Mouse (Mus musculus): ENCODE data around the gene Ldlr.
"Not testable (repeated sequence)": the region's sequence is repeated elsewhere in the genome, so short reads cannot be mapped to it uniquely, and the experiment has no call there.

The Ldlr gene

DNA sequence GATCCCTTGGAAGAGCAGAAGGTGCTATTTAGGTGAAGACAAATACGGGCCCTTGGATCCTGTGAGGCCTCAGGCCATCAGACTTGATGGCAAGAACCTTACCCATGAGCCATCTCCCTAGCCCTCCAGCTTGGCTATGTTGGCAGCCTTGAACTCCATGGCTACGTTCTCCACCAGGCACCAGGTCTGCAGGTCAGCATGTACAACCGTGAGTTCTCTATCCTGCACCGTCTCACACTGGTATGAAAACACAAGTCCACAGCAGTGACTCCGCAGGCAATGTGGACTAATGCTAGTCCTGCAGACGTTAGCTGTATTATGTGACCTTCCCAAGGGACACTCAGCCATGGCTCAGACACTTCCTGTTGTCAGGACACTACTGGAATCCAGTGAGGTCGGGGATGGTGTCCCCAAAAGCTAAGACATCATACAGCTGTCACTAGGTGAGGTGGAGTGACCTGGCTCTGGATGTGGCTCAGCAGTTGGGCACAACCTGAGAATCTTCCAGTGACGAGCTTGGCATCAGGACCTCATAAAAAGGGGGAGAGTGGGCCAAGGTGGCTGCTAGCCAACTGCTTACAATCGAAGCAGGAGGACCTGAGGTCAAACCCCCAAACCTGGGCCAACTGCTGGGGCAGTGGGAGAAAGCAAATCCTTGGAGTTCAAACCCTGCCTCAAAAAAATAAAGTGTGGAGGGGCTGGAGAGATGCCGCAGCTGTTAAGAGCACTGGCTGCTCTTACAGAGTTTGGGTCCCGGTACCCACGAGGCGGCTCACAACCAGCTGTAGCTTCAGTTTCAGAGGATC, 31.4 kb downstream of the Ldlr start:
- no peak for DNase-seq (ENCODE audit: low read depth, low spot score)

DNA sequence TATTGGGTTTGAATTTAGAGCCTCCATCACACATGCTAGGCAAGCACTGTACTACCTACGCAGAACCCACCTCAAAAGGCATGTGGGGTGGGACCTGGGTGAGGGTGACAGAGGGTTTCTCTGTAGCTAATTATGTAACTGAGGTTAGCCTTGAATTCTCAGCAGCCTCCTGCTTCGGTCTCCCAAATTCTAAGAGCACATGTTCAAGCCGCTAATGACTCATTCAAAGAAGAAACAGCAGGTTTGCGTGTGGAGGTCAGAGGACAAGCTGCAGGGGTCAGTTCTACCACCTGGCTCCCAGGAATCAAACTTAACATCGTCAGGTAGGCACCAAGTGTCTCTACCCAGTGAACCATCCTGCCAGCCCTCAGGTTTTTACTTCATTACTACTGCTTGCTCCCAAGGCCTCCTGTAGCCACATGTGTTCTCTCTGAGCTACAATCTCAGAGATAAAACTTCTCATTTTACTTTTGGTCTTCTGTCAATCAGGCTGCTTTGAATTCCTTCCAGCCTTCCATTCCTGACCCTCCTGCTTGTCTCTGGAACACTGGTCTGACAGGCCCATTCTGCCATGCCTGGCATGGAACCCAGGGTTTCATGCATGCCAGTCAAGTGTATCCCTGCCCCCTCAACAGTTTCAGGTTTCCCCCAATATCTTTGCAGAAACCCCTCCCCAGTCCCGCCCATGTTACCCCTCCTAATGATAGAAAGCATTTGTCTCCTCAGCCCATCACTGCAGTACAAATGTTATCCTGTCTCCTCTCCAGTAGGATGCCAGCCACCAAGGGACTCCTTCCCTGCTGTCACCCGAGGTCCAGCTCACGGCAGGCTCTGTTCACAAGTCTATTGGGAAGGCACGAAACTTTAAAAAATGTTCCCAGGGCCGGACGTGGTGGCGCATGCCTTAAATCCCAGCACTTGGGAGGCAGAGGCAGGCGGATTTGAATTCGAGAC, 35.6 kb downstream of the Ldlr start:
- no peak for DNase-seq (ENCODE audit: low read depth, low spot score)

DNA sequence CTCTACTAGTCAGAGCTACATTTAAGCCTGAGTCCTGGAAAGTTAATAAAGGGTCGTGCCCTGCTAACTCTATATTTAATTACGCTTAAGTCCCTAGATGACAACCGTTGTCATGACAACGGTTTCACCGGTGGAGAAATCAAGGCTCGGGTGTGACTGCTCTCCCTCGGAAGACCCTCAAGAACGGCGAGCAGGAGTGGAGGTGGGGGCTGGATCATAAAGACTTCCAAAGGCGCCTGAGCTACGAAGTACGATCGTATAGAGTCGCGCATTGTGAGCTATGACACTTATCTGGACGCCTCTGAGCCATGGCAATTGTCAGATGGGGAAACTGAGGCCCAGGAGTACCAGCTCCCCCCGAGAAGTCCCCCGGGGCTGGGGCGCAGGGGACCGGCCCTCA, 36.4 kb downstream of the Ldlr start:
- no peak for DNase-seq (ENCODE audit: low read depth, low spot score)

DNA sequence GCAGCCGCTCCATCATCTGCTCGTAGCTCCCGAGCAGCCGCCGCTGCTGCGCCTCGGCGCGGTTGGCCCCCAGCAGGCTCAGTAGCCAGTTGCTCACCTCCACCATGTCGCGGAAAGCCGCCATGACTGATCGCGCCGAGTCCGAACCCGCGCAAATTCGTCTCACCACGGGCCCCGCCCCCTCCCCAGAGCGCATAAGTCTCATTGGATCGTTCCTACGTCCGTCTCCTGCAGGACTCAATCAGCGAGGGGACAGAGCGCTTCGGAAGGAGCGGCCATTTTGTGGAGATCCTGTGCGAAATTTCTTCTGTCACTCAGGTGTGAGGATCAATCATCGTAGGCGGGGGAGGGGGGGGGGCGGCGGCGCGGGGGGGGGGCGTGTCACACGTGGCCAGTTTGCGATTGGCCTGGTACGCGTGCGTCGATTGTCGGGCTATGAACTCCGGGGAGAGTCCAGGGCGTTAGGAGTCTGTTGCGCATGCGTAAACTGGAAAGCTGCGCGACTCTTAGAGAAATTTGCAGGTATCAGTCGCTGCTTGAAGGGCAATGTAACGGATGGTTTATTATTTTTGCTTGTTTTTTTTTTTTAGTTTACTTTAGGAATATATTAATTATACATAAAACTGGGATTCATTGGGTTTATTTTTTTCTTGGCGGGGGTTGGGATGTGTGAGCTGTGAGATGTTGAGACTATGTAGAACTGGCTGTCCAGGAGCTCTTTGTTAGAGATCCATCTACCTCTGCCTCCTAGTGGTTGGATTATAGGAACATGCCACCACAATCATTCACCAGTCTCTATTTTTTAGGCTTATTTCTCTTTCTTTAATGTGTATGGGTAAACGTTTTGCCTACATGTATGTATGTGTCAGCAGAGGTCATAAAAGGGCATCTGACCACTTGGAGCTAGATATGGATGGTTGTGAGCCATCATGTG, 37.1 kb downstream of the Ldlr start, which contains the start of gene Spc24:
TSS of gene Spc24 (minus strand) at position 149 of the 934 bp plus-strand sequence.
- DNase-seq (ENCODE audit: low read depth, low spot score): peak; percentile 95

DNA sequence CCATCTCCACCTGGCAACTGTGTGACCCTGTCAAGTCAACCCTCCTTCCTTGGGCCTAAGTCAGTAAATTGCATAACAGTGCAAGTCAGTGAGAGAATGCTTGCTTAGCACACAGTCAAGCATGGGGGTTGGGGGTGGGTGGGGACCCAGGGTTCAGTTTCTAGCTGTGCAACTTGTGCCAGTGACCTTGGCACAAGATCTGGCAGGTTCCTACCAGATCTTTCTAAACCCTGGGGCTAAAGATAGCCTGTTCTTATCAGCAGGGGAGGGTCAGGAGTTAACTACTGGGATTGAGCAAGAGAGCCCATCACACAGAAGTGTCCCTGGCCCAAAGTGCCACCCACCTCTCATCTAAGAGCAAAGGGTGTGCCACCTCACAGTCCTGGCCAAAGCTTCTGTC, 38.9 kb downstream of the Ldlr start:
- no peak for DNase-seq (ENCODE audit: low read depth, low spot score)

DNA sequence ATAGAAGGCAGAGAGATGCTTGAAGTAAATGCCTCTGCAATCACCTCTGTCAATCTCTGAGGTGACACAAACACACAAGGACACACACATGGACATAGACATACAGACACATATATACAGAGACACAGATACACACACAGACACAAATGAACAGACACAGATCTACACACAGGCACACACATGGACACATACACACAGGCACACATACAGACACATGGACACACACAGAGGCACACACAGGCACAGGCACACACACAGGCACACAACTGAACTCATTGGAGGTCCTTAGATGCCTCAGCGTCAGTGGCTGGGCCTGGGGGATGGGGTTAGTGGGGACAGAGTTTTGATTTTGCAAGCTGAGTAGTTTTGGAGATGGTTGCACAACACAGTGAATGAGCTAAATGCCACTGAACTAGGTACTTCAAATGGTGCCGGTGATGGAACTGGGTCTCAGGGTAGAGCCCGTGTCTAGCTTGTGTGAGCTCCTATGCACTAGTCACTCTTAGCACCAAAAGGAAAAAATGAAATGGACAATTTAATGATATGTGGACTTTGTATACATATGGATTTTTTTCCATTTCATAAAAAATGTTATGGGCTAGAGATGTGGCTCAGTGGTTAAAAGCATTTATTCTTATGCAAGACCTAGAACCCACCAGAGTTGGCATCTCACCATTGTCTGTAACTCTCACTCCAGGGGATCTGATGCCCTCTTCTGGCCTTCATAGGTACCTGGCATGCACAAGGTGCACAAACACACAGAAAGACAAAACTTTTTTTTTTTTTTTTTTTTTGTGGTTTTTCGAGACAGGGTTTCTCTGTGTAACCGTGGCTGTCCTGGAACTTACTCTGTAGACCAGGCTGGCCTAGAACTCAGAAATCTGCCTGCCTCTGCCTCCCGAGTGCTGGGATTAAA, 41.1 kb downstream of the Ldlr start:
- DNase-seq (ENCODE audit: low read depth, low spot score): no peak

DNA sequence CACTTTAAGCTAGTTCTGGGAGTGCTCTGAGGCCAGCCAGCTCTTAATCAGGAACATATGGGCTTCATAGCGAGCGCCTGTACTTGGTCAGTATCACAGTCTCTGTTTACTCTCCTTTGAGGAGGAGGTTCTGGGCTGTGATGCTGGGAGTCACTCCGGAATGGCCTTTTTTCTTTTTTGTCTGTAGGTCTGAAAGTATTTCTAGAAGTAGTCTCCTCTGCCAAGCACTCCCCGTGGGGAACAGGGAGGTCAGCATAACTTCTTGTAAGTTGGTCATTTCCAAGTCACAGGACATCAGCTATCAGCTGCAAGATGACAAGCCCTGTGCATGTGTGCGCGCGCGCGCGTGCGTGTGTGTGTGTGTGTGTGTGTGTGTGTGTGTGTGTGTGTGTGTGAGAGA, 44.6 kb downstream of the Ldlr start:
- DNase-seq (ENCODE audit: low read depth, low spot score): no peak

DNA sequence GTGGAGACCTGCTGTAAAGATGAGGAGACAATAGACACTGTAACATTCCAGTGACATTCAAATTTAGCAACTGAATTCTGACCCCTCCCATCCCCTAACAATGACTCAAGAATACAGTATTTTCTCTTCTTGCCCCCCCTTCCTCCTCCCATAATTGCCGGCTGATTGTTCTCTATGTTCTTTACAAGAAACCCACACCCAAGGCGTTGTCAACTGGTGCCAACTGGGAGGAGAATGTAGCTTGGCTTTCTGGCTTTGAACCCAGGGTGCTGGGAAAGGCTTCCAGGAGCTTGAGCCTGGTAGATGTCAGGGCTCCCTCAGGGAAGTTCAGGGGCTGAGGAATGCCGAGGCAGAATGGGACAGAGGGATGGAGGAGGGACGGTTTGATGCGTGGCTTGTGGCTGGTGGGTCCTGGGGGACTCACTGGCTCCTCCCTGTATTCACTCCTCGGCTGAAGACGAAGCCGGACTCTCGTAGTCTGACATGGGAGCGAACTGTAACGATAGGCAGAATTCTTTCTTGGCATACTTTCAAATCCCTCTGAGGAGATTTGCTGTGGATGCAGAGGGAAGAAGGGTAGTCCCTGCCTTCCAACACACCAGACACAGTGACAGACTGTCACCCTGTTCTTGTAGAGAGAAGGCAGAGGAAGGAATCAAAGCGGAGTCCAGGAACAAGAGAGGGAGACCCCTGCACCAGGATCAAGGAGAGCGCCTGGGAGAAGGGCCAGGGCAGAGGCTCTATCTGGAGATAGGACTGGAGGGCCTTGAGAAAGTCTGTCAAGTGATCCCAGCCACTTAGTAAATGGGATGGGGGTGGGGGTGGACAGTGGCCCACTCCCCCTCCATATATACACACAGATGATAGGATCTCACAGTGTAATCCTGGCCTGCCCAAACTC, 45.5 kb downstream of the Ldlr start:
- DNase-seq (ENCODE audit: low read depth, low spot score): no peak

DNA sequence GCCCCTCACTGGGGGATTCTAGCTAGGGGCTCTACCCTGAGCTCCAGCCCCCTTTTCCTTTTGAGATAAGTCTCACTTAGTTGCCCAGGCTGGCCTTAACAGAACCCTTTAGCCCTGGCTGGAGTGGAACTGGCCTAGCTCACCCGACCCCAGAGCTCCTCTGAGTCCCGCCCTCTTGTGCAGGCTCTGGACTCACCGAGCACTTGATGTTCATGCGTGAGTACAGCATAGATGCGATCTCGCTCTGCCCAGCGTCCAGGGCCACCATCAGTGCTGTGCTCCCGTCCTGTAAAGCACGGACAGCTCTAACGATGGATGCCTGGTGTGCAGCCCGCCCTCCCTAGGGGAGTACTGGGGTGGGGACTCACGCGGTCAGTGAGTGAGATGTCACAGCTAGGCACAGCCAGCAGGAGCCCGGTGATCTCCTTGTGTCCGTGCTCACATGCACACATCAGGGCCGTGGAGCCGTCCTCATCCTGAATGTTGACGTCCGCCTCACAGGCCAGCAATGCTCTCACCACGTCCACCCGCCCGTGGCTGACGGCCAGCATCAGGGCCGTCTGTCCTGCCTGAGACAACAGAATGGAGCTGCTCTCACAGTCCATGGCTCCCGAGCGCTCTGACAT, 46.4 kb downstream of the Ldlr start:
- no peak for DNase-seq (ENCODE audit: low read depth, low spot score)

DNA sequence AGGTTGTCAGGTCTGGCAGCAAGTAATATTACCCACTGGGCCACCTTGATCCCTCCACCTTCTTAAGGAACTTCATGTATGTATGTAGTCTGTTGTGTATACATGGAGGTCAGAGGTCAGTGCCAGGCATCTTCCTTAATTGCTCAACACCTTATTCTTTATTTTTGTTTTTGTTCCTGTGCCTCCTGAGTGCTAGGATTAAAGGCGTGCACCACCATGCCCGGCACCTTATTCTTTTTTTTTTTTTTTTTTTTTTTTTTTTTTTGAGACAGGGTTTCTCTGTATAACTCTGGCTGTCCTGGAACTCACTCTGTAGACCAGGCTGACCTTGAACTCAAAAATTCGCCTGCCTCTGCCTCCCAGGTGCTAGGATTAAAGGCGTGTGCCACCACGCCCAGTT, 50.1 kb downstream of the Ldlr start:
- not testable (repeated sequence) for DNase-seq (ENCODE audit: low read depth, low spot score)

DNA sequence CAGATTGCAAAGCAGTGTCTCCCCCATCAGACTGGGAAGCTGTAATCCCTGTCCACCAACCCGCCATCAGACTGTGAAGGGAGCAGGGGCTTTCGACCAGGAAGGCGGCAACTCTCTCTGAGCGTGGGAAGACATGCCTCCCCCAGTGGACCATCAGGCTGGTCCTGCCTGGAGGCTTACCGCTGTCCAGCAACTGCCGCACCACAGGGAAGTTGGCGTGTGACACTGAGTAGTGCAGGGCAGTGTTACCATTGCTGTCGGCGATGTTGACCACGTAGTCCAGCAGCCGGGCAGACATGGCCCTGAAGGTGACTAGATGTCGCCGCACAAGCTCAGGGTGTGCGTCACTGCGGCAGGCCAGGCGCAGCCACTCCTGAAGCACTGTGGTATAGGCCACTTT, 51.1 kb downstream of the Ldlr start:
- no peak for DNase-seq (ENCODE audit: low read depth, low spot score)

DNA sequence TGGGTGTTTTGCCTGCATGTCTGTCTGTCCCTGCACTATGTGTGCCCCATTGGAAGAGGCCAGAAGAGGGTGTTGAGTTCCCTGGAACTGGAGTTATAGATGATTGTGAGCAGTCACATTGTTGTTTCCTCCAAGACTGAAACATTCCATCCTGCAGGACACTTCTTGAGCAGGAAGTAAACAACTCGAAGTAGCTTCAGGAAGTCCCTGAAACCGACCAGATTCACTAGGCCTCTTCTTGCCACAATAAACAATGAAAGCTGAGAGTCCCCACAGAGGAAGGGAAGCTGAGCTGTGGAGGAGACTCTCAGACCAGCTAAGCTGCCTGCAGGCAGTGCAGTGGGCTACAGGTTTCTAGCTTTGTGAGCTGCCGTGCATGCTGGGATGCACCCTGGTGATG, 54.4 kb downstream of the Ldlr start:
- no peak for DNase-seq (ENCODE audit: low read depth, low spot score)

DNA sequence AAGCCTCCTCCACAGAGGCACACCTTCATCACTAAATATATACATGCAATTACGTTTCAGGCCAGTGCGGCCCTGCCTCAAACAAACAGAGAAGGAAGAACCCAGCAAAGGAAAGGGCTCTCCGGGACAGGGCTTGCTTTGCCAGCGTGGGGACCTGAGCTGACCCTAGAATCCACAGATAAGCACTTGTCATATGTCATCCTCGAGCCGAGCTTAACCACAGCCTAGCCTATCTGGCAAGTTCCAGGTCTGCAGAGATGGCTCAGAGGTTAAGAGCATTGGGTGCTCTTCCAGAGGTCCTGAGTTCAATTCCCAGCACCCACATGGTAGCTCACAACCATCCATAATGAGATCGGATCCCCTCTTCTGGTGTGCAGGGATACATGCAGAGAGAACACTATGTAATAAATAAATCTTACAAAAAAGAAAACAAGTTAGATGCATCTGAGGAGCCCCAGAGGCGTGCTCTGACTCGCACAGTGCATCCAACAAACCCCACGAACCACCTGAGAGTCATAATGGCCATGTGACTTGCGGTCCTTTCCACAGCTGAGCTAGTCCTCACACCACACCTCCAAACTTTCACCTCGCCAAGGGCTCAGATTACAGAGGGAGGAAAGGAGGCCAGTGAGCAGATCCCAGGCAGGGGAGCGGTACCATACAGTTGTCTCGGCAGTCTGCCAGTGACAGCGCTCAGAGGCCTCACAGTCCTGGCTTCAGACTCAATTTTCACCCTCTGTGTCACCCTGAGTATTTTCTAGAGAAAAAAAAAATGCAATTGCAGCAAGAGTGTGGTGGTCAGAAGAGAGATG, 58.6 kb downstream of the Ldlr start:
- no peak for DNase-seq (ENCODE audit: low read depth, low spot score)

DNA sequence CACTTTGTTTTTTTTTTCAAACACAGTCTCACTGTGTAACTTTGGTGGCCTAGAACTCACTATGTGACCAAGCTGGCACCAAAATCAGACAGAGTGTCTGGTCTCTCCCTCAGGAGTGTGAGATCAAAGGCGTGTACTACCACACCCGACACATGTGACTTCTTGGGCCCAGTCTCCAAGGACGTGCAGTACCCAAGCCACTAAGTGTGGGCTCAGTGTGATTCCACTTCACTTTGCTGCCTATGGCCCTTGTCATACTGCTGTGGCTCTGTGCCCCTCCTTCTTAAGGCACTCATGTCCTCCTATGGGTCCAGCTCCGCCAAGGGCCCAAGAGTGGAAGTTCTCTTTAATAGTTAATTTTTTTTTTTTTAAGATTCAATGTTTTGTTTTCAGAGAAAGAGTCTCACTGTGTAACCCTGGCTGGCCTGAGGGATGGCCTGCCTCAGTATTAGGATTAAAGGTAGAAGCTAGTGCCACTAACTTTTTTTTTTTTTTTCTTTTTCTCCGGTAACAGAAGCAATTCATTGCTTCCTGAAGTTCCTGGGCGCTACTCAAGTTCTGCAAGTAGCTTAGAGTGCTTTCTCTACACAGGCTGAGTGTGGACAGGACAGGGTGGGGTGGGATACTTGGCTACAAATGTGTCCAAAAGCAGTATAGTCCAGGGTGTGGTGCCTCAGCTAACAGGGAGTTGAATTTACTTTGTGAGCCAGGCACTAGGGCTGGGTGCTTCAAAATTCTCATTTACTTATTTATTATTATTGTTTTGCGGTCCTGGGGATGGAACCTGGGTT, 61.4 kb downstream of the Ldlr start:
- DNase-seq (ENCODE audit: low read depth, low spot score): no peak

DNA sequence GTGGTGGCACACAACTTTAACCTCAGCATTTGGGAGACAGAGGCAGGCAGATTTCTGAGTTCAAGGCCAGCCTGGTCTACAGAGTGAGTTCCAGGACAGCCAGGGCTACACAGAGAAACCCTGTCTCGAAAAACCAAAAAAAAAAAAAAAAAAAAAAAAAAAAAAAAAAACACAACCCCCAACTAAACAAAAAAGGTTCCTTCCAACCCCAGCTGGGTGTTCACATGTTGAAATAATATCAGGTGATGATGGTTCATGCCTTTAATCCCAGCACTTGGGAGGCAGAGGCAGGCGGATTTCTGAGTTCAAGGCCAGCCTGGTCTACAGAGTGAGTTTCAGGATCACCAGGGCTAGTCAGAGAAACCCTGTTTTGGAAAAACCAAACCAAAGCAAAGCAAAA, 63.0 kb downstream of the Ldlr start:
- DNase-seq (ENCODE audit: low read depth, low spot score): not testable (repeated sequence)

DNA sequence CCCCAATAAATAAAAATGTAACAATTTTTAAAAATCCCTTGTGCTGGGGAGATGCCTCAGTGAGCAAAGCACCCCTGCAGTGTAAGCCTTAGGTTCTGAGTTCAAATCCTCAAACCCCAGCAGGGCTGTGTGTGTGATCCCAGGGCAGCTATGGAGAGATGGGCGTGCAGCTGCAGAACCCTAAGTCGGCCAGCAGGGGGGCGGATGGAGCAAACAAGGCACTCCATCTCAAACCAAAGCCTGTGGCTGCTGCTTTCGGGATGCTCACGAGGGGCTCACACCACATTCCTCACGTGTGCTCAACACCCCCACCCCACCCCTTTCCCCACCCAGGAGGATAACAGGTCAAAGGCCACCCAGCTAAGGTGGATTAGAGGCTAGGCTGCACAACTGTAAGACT, 63.6 kb downstream of the Ldlr start:
- DNase-seq (ENCODE audit: low read depth, low spot score): no peak

DNA sequence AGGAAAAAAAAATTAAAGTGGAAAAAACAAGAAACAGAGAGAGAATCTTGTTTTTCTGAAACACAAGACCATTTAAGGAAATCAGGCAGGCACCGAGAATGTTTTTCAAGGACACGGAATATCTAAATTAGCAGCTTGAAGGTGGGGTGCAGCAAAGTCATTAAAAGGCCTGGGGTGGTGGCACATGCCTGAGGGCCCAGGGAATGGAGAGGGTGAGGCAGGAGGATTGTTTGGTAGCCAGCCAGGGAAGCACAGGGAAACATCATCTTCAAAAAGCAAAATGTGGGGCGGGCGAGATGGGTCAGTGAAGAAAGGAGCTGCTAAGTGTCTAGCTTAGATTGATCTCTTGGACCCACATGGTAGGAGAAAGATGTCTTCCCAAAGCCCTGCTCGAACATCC, 64.4 kb downstream of the Ldlr start:
- DNase-seq (ENCODE audit: low read depth, low spot score): no peak

Measured in telencephalon, adult 2 months (tissue).